Mouse (Mus musculus) G1E (cell line): ENCODE results near the gene 3110018I06Rik. TPM values are rescaled to one million over a fixed set of nuclear protein-coding genes. Genes with fewer than 3 reads are reported as not detected.

Experiments
- ATAC-seq: 2 replicates; pipeline ENCODE4 v1.8.0; 2016; ENCODE audit warnings: mild to moderate bottlenecking; ENCODE audit not compliant: insufficient number of reproducible peaks, poor library complexity, low FRiP score, severe bottlenecking; ENCODE audit errors: extremely low read depth
- DNase-seq: peaks from one replicate; pipeline ENCODE4 v3.0.0; 2012; ENCODE audit warnings: low spot score
- H3K27me3 ChIP-seq: 2 replicates; pipeline ENCODE4 v1.6.1; 2012; ENCODE audit warnings: mild to moderate bottlenecking, low read length, inconsistent platforms; ENCODE audit not compliant: insufficient read depth
- H3K36me3 ChIP-seq: replicated peaks from 2 replicates; pipeline ENCODE3; 2012; ENCODE audit warnings: mild to moderate bottlenecking, inconsistent platforms
- H3K4me1 ChIP-seq: 2 replicates; pipeline ENCODE4 v1.6.1; 2012; ENCODE audit warnings: low read depth, low read length, inconsistent platforms, mixed read lengths; ENCODE audit not compliant: insufficient read depth
- H3K4me3 ChIP-seq: 2 replicates; pipeline ENCODE4 v1.5.1; 2012; ENCODE audit warnings: low read depth, mild to moderate bottlenecking, inconsistent platforms, low read length, moderate library complexity, mixed read lengths
- H3K9me3 ChIP-seq: replicated peaks from 2 replicates; pipeline ENCODE4 v1.6.1; 2012; ENCODE audit warnings: inconsistent platforms
- CTCF ChIP-seq: IDR thresholded peaks from 2 replicates; pipeline ENCODE4 v1.5.1; 2012; ENCODE audit warnings: low read depth, low read length, inconsistent platforms, mixed read lengths
- GATA1 ChIP-seq: IDR thresholded peaks from 2 replicates; pipeline ENCODE4 v1.6.1; 2012; ENCODE audit warnings: borderline replicate concordance, low read length, inconsistent platforms, mixed read lengths
- GATA2 ChIP-seq: IDR thresholded peaks from 2 replicates; pipeline ENCODE4 v1.6.1; 2012; ENCODE audit warnings: low read depth, low read length, inconsistent platforms, borderline replicate concordance
- POLR2AphosphoS5 ChIP-seq: IDR thresholded peaks from 2 replicates; pipeline ENCODE4 v1.6.1; 2012; ENCODE audit warnings: low read depth, low read length, inconsistent platforms; ENCODE audit not compliant: insufficient replicate concordance
- TAL1 ChIP-seq: conservative IDR thresholded peaks from 2 replicates; pipeline ENCODE4 v1.6.1; 2012; ENCODE audit warnings: low read depth, low read length, inconsistent platforms, mixed read lengths
- polyA plus RNA-seq: library from polyadenylated mRNA; stranded (reverse); fragments of >175 nt; gene quantifications from 2 replicates; pipeline ENCODE4 v1.2.3, GENCODE M21; 2012
- total RNA-seq, 2 experiments: library from RNA; stranded (forward) in 1 of 2; stranded (reverse) in 1 of 2; fragments of 200-1000 nt in 1 of 2; fragments of >200 nt in 1 of 2; fragmentation: Nextera tagmentation in 1 of 2; gene quantifications; 2 replicates each; pipeline ENCODE4 v1.2.3; 2014 to 2017

The 3110018I06Rik gene
- total and polyA plus RNA-seq, 3 experiments: not detected

DNA sequence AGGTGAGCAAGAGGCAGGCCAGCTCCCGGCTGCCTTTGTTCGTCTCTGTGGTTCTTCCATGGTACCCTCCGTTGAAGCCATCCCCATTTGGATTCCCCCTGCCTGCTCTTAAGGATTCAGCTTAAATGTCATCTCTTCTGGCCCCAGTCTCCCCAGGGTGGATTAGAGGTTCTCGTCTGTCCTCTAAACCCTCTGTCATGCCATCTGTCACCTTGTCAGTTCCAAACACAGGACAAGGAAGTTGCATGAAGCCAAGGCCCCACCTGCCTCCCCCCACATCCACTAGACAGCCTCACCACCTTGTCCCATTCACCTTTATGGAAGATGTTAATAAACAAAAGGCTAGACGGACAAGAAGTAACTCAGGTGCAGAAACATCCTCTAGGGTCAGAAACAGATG, 5.4 kb upstream of the 3110018I06Rik start:
- ATAC-seq (no peak), DNase-seq (no peak)
- no peaks in the 10 kb centered on the region for H3K36me3 ChIP-seq
- H3K9me3 ChIP-seq: peaks cover 69% of the 10 kb centered on the region
- no peaks in the 10 kb centered on the region for H3K4me1 ChIP-seq
- TF ChIP-seq GATA1: no peak
- TF ChIP-seq TAL1: no peak
- no peak for TF ChIP-seq POLR2AphosphoS5
- TF ChIP-seq CTCF: no peak
- TF ChIP-seq GATA2: no peak
- no peak overlapping the region for H3K4me3 ChIP-seq
- H3K27me3 ChIP-seq: no peaks in the 10 kb centered on the region

DNA sequence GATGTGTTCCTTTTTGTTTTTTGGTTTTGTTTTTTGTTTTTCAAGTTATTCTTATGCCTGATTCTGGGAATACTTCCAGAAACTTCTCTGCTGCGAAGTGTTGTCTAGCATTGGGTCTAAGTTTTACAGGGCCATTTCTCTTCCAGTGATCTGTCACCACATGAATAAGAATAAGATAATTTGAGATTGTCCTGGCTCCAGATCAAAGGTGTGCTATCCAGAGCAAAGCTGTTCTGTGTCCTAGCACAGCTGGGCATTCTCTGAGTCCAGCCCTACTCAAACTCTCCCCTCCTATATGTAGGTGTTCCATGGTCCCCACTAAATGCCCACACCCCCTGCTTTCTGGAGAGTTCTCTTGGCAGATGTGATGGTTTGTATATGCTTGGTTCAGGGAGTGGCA, 2.9 kb downstream of the 3110018I06Rik start:
- Histone ChIP-seq H3K36me3 (no peaks in the 10 kb centered on the region), H3K4me1 (no peaks in the 10 kb centered on the region), H3K9me3 (peaks cover 88% of the 10 kb centered on the region), H3K27me3 (no peaks in the 10 kb centered on the region), H3K4me3 (no peak overlapping the region)
- no peak for TF ChIP-seq GATA2
- TF ChIP-seq TAL1: no peak
- TF ChIP-seq GATA1: no peak
- ATAC-seq (no peak), DNase-seq (no peak)

DNA sequence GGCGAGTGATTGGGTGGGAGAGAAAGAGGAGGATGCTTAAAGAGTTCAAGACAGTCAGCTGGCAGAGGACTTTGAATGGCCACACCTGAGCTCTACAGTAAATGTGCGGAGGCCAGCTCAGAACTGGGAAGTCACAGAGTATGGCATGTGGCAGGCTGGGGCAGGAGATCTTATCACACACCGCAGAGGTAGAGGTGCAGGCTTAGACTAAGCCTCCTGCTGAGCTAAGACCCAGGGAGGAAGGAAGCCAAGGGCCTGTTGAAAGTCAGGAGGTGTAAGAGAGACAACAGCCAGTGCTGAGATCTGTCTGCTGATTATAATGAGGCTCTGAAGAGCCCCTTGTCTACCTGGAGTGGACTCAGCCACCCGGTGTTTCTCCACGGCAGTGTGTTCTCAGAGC, 8.5 kb downstream of the 3110018I06Rik start:
- Histone ChIP-seq H3K4me3 (no peak overlapping the region), H3K27me3 (no peaks in the 10 kb centered on the region), H3K9me3 (peaks cover 96% of the 10 kb centered on the region), H3K36me3 (no peaks in the 10 kb centered on the region), H3K4me1 (no peaks in the 10 kb centered on the region)
- TF ChIP-seq TAL1: no peak
- TF ChIP-seq GATA2: no peak
- TF ChIP-seq POLR2AphosphoS5: no peak
- no peak for TF ChIP-seq GATA1
- no peak for TF ChIP-seq CTCF
- DNase-seq: no peak
- ATAC-seq: no peak

DNA sequence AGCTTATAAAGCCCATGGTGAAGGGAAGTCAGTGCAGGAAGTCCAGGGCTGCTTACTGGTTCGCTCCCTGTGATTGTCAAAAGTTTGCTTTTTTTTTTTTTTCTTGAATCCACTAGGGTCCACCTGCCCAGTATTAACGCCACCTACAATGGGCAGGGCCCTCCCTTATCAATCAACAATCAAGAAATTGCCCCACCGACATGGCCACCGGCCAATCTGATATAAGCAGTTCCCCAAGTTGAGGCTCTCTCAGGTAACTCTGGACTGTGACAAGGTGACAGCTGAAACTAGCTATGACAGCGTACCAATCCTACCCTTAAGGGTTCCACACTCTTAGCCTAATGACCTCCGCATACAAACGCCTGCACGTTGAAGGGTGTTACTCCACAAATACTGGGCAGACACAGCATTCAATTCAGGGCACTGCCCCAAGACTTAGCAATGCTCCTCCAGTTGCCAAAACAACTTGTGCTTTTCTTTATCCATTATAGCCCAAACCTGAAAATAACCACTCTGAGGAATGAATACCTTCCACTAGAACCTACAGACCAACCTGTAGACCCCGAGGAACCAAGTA, 21.3 kb downstream of the 3110018I06Rik start:
- TF ChIP-seq GATA1 (no peak), GATA2 (no peak), POLR2AphosphoS5 (no peak), CTCF (no peak)
- H3K4me3 ChIP-seq: no peak overlapping the region
- no peaks in the 10 kb centered on the region for H3K4me1 ChIP-seq
- ATAC-seq: no peak
- peaks cover 85% of the 10 kb centered on the region for H3K9me3 ChIP-seq
- no peaks in the 10 kb centered on the region for H3K27me3 ChIP-seq
- DNase-seq: no peak
- H3K36me3 ChIP-seq: no peaks in the 10 kb centered on the region

DNA sequence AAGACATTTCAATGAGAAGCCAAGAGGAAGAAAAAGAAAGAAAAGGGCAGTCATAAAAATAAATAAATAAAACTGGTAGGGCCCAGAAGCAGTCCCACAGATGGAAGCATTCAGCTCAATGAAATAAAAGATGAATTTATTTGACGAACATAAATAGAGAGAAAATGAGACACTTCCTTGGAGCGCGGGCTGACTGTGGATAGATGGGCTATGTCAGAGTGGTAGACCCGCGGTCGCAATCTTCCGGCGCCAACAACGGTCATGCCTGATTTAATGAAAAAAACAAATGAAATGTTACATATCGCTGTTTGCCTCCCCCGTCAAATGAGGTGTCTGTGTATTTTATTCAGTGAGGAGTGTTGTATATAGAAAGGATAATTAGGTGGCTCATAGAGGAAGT, 22.7 kb downstream of the 3110018I06Rik start:
- H3K36me3 ChIP-seq: no peaks in the 10 kb centered on the region
- no peak for DNase-seq
- no peaks in the 10 kb centered on the region for H3K27me3 ChIP-seq
- ATAC-seq: no peak
- no peak for TF ChIP-seq GATA1
- no peak for TF ChIP-seq CTCF
- TF ChIP-seq GATA2: no peak
- TF ChIP-seq TAL1: no peak
- no peak for TF ChIP-seq POLR2AphosphoS5
- no peaks in the 10 kb centered on the region for H3K4me1 ChIP-seq
- no peak overlapping the region for H3K4me3 ChIP-seq
- peaks cover 87% of the 10 kb centered on the region for H3K9me3 ChIP-seq

DNA sequence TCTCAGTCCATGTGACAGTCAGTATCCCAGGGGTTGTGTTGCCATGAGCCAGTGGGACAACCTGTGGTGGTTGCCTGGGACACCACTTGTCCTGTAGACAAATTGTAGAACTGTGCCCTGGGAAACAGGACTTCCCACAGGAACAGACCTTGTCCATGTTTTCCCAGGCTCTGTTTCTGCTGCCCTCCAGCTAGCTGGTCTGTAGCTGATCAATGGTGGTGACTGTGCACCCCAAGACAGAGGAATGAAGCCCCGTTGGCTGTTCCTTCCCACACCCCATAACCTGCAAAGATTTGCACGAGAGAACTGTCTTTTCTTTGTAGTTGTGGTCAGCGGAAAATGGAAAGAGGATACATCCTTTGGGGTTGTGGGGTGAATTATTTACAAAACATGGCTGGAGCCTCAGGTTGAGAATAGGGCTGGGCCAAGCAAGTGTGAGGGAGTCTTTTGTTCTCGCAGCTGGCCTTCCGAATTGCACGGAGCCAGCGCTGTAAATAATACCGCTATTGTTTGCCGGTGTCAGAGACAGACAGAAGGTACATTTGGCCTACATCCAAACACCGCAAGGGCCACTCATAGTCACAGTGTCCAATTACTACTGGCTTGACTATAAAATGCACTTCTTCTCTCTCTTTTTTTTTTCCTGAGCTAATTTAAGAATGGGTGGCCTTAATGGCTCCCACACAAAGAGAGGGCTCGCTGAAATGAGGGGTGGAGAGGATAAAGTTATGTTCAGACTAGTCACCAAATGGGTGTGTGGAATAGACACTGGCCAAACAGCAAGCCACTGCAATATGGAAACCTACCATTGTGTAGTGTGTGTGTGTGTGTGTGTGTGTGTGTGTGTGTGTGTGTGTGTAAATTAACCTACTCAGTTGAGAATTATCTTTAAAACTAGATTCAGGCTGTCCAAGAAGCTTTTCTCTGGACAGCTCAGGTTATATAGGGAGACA, 28.1 kb downstream of the 3110018I06Rik start:
- TF ChIP-seq TAL1 (no peak), CTCF (no peak), POLR2AphosphoS5 (no peak), GATA1 (no peak), GATA2 (no peak)
- peaks cover 87% of the 10 kb centered on the region for H3K9me3 ChIP-seq
- ATAC-seq: no peak

More for the DNA sequence above, 28.1 kb downstream of the 3110018I06Rik start:
- no peaks in the 10 kb centered on the region for H3K36me3 ChIP-seq
- no peaks in the 10 kb centered on the region for H3K4me1 ChIP-seq
- H3K4me3 ChIP-seq: no peak overlapping the region
- H3K27me3 ChIP-seq: no peaks in the 10 kb centered on the region
- DNase-seq: no peak
